Mouse (Mus musculus) hindbrain, embryonic 16.5 days (tissue): Measurements from ENCODE around the gene Frmd8. TPM values are rescaled to one million over a fixed set of nuclear protein-coding genes. Genes with fewer than 3 reads are reported as not detected.

Experiments used
- ATAC-seq: fragments of 200-750 bp; cut with Nextera tagmentation; 2 replicates; pipeline ENCODE4 v1.8.0; 2017; ENCODE audit warnings: moderate TSS enrichment, moderate library complexity
- H3K27ac ChIP-seq: fragments of 300-500 bp; sonication (generic); 2 replicates; pipeline ENCODE4 v1.5.1; 2014; ENCODE audit warnings: low read depth, mild to moderate bottlenecking, control low read depth, low read length, moderate library complexity
- H3K27me3 ChIP-seq: fragments of 300-500 bp; sonication (generic); replicated peaks from 2 replicates; pipeline ENCODE4 v1.6.1; 2014; ENCODE audit warnings: low read length; ENCODE audit not compliant: control insufficient read depth, insufficient read depth
- H3K36me3 ChIP-seq: fragments of 300-500 bp; sonication (generic); 2 replicates; pipeline ENCODE4 v1.6.1; 2014; ENCODE audit warnings: mild to moderate bottlenecking, low read length, moderate library complexity, mixed read lengths; ENCODE audit not compliant: control insufficient read depth, insufficient read depth
- H3K4me1 ChIP-seq: fragments of 300-500 bp; sonication (generic); 2 replicates; pipeline ENCODE4 v1.6.1; 2014; ENCODE audit warnings: low read depth, low read length; ENCODE audit not compliant: control insufficient read depth, insufficient read depth
- H3K4me2 ChIP-seq: fragments of 300-500 bp; sonication (generic); 2 replicates; pipeline ENCODE4 v1.6.1; 2014; ENCODE audit warnings: mild to moderate bottlenecking, low read length, control low read depth, moderate library complexity
- H3K4me3 ChIP-seq: fragments of 300-500 bp; sonication (generic); 2 replicates; pipeline ENCODE4 v1.5.1; 2014; ENCODE audit warnings: mild to moderate bottlenecking, low read length, control low read depth, moderate library complexity
- H3K9ac ChIP-seq: fragments of 300-500 bp; sonication (generic); 2 replicates; pipeline ENCODE4 v1.6.1; 2014; ENCODE audit warnings: low read depth, mild to moderate bottlenecking, control low read depth, low read length, moderate library complexity
- H3K9me3 ChIP-seq: fragments of 300-500 bp; sonication (generic); 2 replicates; pipeline ENCODE4 v1.6.1; 2014; ENCODE audit warnings: mild to moderate bottlenecking, low read length, moderate library complexity; ENCODE audit not compliant: control insufficient read depth
- WGBS: fragments of 180-500 bp; shearing (Covaris S2); extraction: QIAGEN DNeasy Blood & Tissue Kit; methylation state at CpG from one replicate; pipeline ENCODE4 v1.1.7; 2014; 5-methylcytosine and 5-hydroxymethylcytosine counted together
- polyA plus RNA-seq: library from polyadenylated mRNA; unstranded; fragments of >200 nt; fragmentation: Nextera tagmentation; extraction: Ambion mirVana; gene quantifications from 2 replicates; pipeline ENCODE4 v1.2.1, GENCODE M21; 2015

The Frmd8 gene
- polyA plus RNA-seq, 1 experiment from 2014 or later = 18.1 TPM

- no peaks in the 10 kb centered on the region for H3K9me3 ChIP-seq
- no peaks in the 10 kb centered on the region for H3K36me3 ChIP-seq
- 0 out of 2 replicates have a peak within 1 kb of the TSS, but pooled peaks have one; percentile 36 for H3K9ac ChIP-seq
- ATAC-seq = peak; percentile 59; the same call in 1 of the 2 replicates
- WGBS = 43% methylated on average over 15 of the region's 15 CpGs
- peak within 1 kb of the TSS; percentile 14; the same call in 1 of the 2 replicates for H3K4me2 ChIP-seq
- H3K4me1 ChIP-seq = peaks cover 17% of the 10 kb centered on the region
- H3K27ac ChIP-seq = peak within 1 kb of the TSS; percentile 10; the same call in 1 of the 2 replicates
- no peak within 1 kb of the TSS for H3K4me3 ChIP-seq
- no peaks in the 10 kb centered on the region for H3K27me3 ChIP-seq
Measured at GRCm38 (mm10) chr19:5877618-5878361, 2.7 kb upstream of the Frmd8 start, which contains the start of gene Slc25a45. Gene Slc25a45 (plus strand): TSS chr19:5877808.

- 12% methylated on average over 13 of the region's 13 CpGs for WGBS
- peaks cover 17% of the 10 kb centered on the region for H3K4me1 ChIP-seq
- no peaks in the 10 kb centered on the region for H3K36me3 ChIP-seq
- H3K4me3 ChIP-seq = peak overlapping the region; percentile 65
- no peaks in the 10 kb centered on the region for H3K9me3 ChIP-seq
- no peak for ATAC-seq
- H3K27me3 ChIP-seq = no peaks in the 10 kb centered on the region
- no peak overlapping the region for H3K27ac ChIP-seq
- peak overlapping the region; percentile 86 for H3K9ac ChIP-seq
- peak overlapping the region; percentile 88 for H3K4me2 ChIP-seq
Measured at GRCm38 (mm10) chr19:5874391-5874968, 594 bp downstream of the Frmd8 start.

GRCm38 (mm10) chr19:5872931-5873556 is 2.0 kb downstream of the Frmd8 start:
- peaks cover 17% of the 10 kb centered on the region for H3K4me1 ChIP-seq
- no peaks in the 10 kb centered on the region; the same call in 1 of the 2 replicates for H3K36me3 ChIP-seq
- H3K4me2 ChIP-seq = no peak overlapping the region
- no peak overlapping the region for H3K27ac ChIP-seq
- H3K27me3 ChIP-seq = no peaks in the 10 kb centered on the region
- 89% methylated on average over 19 of the region's 19 CpGs for WGBS
- no peak overlapping the region for H3K9ac ChIP-seq
- ATAC-seq = no peak
- no peaks in the 10 kb centered on the region for H3K9me3 ChIP-seq
- no peak overlapping the region for H3K4me3 ChIP-seq

- H3K36me3 ChIP-seq = no peaks in the 10 kb centered on the region; the same call in 1 of the 2 replicates
- no peak overlapping the region for H3K27ac ChIP-seq
- no peak for ATAC-seq
- peaks cover 17% of the 10 kb centered on the region for H3K4me1 ChIP-seq
- no peak overlapping the region for H3K4me2 ChIP-seq
- no peaks in the 10 kb centered on the region for H3K27me3 ChIP-seq
- no peaks in the 10 kb centered on the region for H3K9me3 ChIP-seq
- 94% methylated on average over 4 of the region's 4 CpGs for WGBS
- no peak overlapping the region for H3K9ac ChIP-seq
- no peak overlapping the region for H3K4me3 ChIP-seq
Measured at GRCm38 (mm10) chr19:5872528-5872927, 2.5 kb downstream of the Frmd8 start.

- Histone ChIP-seq H3K4me3 (no peak overlapping the region), H3K36me3 (no peaks in the 10 kb centered on the region; the same call in 1 of the 2 replicates), H3K9me3 (no peaks in the 10 kb centered on the region), H3K9ac (no peak overlapping the region), H3K27me3 (no peaks in the 10 kb centered on the region), H3K4me1 (peaks cover 17% of the 10 kb centered on the region), H3K4me2 (no peak overlapping the region), H3K27ac (no peak overlapping the region)
- no peak for ATAC-seq
- WGBS = 58% methylated on average over 6 of the region's 6 CpGs
Measured at GRCm38 (mm10) chr19:5871683-5872082, 3.4 kb downstream of the Frmd8 start.

GRCm38 (mm10) chr19:5871273-5871672 is 3.8 kb downstream of the Frmd8 start:
- Histone ChIP-seq H3K9me3 (no peaks in the 10 kb centered on the region), H3K9ac (no peak overlapping the region), H3K27ac (peak overlapping the region; percentile 21; the same call in 1 of the 2 replicates), H3K4me1 (peaks cover 17% of the 10 kb centered on the region), H3K27me3 (no peaks in the 10 kb centered on the region), H3K4me2 (no peak overlapping the region), H3K4me3 (no peak overlapping the region), H3K36me3 (no peaks in the 10 kb centered on the region; the same call in 1 of the 2 replicates)
- WGBS = 12% methylated on average over 7 of the region's 7 CpGs
- 0 out of 2 replicates have a peak, but pooled peaks have one; percentile 12 for ATAC-seq

- Histone ChIP-seq H3K9ac (no peak overlapping the region), H3K27me3 (no peaks in the 10 kb centered on the region), H3K4me3 (no peak overlapping the region), H3K4me2 (no peak overlapping the region), H3K9me3 (no peaks in the 10 kb centered on the region), H3K36me3 (peaks cover 5% of the 10 kb centered on the region), H3K27ac (no peak overlapping the region), H3K4me1 (no peaks in the 10 kb centered on the region)
- WGBS = 89% methylated on average over 6 of the region's 6 CpGs
- no peak for ATAC-seq
Measured at GRCm38 (mm10) chr19:5868096-5868495, 7.0 kb downstream of the Frmd8 start.

GRCm38 (mm10) chr19:5864710-5865398 is 10.2 kb downstream of the Frmd8 start:
- Histone ChIP-seq H3K9ac (no peak overlapping the region), H3K9me3 (no peaks in the 10 kb centered on the region), H3K27me3 (no peaks in the 10 kb centered on the region), H3K4me3 (no peak overlapping the region), H3K4me1 (no peaks in the 10 kb centered on the region), H3K36me3 (peaks cover 20% of the 10 kb centered on the region), H3K4me2 (no peak overlapping the region), H3K27ac (no peak overlapping the region)
- no peak for ATAC-seq
- 93% methylated on average over 20 of the region's 20 CpGs for WGBS
